Mouse (Mus musculus) embryo, embryonic 11.5 days (tissue): ENCODE data around the gene Mnt.

Experiments
- DNase-seq: peaks from one replicate; pipeline ENCODE4 v3.0.0-alpha.2; 2012; ENCODE audit warnings: low read depth, low spot score

Mnt gene

DNA sequence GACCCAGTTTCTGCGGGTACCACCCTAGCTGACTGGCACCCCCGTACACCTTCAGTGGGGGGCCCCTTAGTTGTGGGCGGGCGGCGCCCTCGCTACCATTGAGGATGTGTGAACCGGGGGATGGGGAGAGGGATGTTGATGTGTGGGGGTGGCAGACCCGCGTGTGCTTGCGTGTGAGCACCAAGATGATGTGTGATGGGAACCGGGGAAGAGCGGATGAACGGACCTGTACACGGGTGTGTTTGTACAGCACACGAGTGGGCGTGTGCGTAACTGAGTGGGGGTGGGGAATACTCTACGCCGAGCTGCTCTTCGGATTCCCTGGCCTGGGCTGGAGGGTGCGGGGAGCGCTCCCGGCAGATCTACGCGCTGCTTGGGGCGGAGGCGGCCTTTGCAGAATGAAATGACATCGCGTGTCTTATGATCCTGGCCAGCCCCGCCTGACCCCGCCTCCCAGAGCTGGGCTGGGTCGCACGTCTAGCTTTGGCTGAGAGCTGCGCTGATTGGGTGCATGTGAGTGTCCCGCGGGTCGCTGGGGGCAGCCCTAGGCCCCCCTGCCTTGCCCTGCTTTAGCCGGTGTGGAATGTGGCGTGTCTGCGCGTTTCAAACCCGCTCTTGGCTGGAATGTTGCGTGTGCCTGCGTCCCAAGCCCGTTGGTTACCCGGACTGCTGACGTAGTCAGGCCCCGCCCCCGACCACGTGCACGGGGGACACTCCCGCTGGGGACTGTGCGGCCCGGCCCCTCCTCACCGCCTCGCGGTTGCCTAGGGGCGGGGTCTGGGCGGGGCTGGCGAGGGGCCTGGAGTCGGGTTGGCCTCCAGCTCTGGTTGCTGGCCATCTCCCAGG is 1.1 kb downstream of the Mnt start:
- peak; percentile 99 for DNase-seq

DNA sequence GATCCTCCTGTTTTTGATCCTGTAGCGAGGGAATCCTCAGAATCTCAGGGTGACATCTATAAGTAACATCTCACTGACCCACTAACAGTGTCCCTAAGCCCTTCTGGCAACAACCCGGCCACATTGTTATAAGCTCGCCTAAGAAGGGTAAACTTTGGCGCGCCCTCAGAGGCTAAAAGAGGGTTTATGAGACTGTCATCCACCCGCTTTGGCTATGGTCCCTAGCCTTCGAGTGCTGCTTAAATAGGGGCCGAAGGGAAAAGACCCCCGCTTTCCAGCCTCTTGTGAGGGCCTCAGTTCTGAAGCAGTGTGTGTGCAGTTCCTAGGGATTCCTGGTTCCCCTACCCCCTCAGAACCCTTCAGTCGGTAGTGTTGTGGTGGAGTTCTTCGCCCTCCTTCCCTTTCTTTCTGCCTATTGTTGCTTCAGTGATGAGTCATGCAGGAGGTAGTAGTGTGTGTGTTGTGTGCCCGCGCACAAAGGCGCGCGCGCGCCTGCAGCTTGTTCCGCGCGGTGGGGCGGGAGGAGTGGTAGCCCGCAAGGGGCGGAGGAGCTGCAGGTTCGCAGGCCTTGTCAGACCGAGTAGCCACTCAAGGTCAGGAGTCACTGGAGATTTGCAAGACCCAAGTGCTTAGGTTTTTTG is 1.9 kb downstream of the Mnt start:
- DNase-seq, result peak; percentile 39

- DNase-seq, result no peak
Observed at GRCm38 (mm10) chr11:74833536-74834358, 3.0 kb downstream of the Mnt start.

GRCm38 (mm10) chr11:74834359-74834638 is 3.6 kb downstream of the Mnt start:
- no peak for DNase-seq

DNA sequence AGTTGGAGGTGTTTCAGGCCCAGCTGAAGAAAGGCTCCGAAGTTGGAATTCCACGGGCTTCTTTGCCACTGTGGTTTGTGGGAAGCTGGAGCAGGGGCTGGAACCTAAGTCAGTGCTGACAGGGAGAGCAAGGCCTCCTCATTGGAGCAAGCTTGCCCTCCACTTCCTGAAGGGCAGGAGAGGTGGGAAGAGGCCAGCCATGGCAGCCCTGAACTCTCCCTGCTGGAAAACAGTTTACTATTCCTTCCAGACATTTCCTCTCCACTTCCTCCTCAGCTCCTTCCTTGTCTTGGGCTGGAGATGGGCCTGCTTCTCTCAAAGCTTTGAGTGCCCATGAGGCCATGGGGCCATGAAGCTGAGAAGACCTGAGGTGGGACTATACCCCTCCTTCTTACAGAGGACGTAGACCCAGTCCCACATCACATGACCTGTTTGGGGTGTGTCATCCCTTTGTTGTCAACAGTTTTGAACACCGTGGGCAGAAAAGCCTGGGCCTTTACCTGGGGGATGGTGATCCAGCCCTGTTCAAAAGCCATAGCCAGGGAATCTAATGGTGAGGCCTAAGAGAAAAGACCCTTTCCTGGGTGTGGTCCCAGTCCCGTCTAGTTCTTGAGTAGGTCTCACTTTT is 4.0 kb downstream of the Mnt start:
- DNase-seq, result no peak

- DNase-seq, result no peak
Observed at GRCm38 (mm10) chr11:74835593-74836224, 5.0 kb downstream of the Mnt start.

- no peak for DNase-seq
Observed at GRCm38 (mm10) chr11:74836225-74837055, 5.7 kb downstream of the Mnt start.

GRCm38 (mm10) chr11:74837056-74837693 is 6.5 kb downstream of the Mnt start:
- no peak for DNase-seq

GRCm38 (mm10) chr11:74837694-74838431 is 7.1 kb downstream of the Mnt start:
- DNase-seq, result peak; percentile 77

DNA sequence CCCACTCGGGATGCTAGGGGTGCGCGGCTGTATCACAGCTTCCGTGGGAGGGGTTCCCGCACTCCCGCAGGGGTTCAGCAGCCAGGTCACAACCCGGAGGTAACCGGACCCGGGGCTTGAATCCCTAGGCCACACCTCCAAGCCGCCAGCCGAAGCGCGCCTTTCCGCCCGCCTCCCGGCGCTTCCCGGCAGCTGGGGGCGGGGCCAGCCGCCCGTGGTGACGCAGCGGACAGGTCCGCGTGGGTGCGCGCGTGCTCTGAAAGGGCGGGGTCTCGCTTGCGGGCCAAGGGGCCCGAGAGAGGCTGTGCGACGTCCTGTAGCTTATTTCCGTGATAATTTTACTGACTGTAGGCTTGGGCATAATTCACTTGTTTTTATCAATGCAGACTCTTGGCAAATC is 7.7 kb downstream of the Mnt start:
- DNase-seq, result peak; percentile 83

DNA sequence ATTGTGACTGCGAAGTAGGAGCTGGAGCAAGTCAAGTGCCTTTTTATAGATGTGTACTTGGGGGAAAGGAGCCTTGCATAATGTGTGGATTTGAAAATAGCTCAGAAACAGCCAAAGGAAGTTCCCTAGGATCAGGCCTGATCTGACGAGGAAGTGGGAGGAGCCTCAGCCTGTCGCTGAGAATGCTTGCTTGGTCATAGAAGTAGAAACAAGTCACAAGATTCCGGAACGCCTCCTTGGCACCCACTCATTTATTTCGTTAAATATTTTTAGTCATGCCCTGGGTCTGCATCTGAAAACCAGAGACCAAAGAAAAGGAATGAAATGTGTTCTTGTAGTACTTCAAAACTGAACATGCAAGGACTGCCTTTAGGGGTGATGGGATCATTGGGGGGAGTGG is 8.3 kb downstream of the Mnt start:
- no peak for DNase-seq

- DNase-seq, result no peak
Observed at GRCm38 (mm10) chr11:74839860-74840715, 9.4 kb downstream of the Mnt start.

GRCm38 (mm10) chr11:74840739-74841138 is 10.0 kb downstream of the Mnt start:
- no peak for DNase-seq

GRCm38 (mm10) chr11:74841366-74841765 is 10.6 kb downstream of the Mnt start:
- DNase-seq, result no peak

DNA sequence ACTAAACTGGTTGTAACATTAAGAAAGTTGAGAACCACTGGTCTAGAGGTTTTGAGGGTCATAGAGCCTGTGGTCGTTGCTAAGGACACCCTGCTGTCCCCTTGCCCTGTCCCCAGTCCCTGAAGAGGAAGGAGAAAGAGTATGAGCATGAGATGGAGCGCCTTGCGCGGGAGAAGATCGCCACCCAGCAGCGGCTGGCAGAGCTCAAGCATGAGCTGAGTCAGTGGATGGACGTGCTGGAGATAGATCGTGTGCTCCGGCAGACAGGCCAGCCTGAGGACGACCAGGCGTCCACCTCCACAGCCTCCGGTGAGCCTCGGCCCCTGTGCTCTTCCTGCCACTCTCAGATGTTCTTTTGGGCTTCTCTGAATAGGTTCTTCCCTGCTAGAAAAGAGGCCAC is 11.3 kb downstream of the Mnt start:
- DNase-seq, result no peak

DNA sequence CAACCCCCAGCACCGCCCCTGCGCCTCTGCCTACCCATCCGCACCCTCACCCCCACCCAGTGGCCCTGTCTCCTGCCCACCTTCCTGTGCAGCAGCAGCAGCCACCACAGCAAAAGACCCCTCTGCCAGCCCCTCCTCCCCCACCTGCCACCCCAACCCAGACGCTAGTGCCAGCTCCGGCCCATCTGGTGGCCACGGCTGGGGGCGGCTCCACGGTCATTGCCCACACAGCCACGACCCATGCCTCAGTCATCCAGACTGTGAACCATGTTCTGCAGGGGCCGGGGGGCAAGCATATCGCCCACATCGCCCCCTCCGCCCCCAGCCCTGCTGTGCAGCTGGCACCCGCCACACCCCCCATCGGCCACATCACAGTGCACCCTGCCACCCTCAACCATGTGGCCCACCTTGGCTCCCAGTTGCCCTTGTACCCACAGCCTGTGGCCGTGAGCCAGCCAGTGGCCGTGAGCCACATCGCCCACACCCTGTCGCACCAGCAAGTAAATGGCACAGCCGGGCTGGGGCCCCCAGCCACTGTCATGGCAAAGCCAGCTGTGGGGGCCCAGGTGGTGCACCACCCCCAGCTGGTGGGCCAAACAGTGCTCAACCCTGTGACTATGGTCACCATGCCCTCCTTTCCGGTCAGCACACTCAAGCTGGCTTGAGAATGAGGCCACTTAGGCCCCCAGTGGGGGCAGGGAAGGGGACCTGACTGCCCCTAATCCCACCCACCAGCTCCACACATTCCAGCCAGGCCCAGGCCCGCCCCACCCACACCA is 12.1 kb downstream of the Mnt start:
- DNase-seq, result no peak

GRCm38 (mm10) chr11:74843435-74843714 is 12.7 kb downstream of the Mnt start:
- DNase-seq, result no peak

DNA sequence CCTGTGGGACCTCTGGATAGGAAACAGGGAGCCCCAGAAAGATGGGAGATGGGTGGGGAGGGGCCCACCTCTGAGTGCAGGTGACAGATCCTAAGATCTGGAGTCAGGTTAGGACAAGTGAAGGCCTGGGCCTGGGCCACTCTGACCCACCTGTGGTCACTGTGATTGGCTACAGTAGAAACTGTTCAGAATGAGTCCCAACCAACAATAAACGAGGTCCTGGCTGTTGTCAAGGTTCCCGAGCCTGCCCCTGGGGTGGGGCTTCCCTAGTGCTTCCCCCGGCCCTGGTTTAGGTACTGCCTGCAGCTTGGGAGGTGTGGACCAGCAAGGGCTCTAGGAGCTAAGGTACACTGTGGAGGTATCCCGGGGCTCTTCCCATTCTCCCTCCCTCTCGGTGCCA is 13.0 kb downstream of the Mnt start:
- no peak for DNase-seq
